Mouse (Mus musculus): ENCODE results near the gene Kcnmb1.

GRCm38 (mm10) chr11:33972114-33972513 lies 9.3 kb downstream of the Kcnmb1 start:
- TF ChIP-seq CTCF (IDR thresholded peaks at IDR 0.05; ENCODE audit: borderline replicate concordance, extremely low read depth, insufficient read depth, insufficient read length) (no peak), POLR2A (IDR thresholded peaks at IDR 0.05; ENCODE audit: borderline replicate concordance, extremely low read depth, insufficient read depth, insufficient read length, poor library complexity, severe bottlenecking) (no peak)

Data from brain, embryonic 14.5 days (tissue).